Mouse (Mus musculus): ENCODE results near the gene Snph. TPM values are rescaled to one million over a fixed set of nuclear protein-coding genes. Genes with fewer than 3 reads are reported as not detected.

Gene Snph
- total and polyA plus RNA-seq, 3 experiments: not detected

GRCm38 (mm10) chr2:151562930-151563921, 69.2 kb downstream of the Snph start:
- TF ChIP-seq TCF12 (IDR thresholded peaks at IDR 0.05; ENCODE audit: low read depth, low read length) (0 out of 2 replicates have a peak, but pooled peaks have one; percentile 19), MEF2A (IDR thresholded peaks at IDR 0.05; ENCODE audit: borderline replicate concordance, low read depth, low read length) (no peak), ZC3H11A (IDR thresholded peaks at IDR 0.05; ENCODE audit: low read depth, low read length) (no peak), ZMIZ1 (IDR thresholded peaks at IDR 0.05; ENCODE audit: low read depth, low read length) (no peak), MXI1 (IDR thresholded peaks at IDR 0.05; ENCODE audit: low read depth, low read length) (peak; percentile 47; the same call in 1 of the 2 replicates), SMC3 (IDR thresholded peaks at IDR 0.05; ENCODE audit: low read depth, low read length) (no peak), TBP (conservative IDR thresholded peaks at IDR 0.05; ENCODE audit: low read depth, low read length) (no peak), BHLHE40 (IDR thresholded peaks at IDR 0.05; ENCODE audit: low read depth, low read length) (0 out of 2 replicates have a peak, but pooled peaks have one; percentile 15), MAZ (IDR thresholded peaks at IDR 0.05; ENCODE audit: low read depth, low read length) (no peak), KAT2A (IDR thresholded peaks at IDR 0.05; ENCODE audit: insufficient replicate concordance, low read length) (no peak), JUND (conservative IDR thresholded peaks at IDR 0.05; ENCODE audit: low read depth, low read length) (peak; percentile 15; the same call in 1 of the 2 replicates), HCFC1 (IDR thresholded peaks at IDR 0.05; ENCODE audit: low read depth, low read length) (no peak), POLR2A (IDR thresholded peaks at IDR 0.05; ENCODE audit: low read depth, low read length) (peak; percentile 25; the same call in 1 of the 2 replicates), JUN (IDR thresholded peaks at IDR 0.05; ENCODE audit: insufficient read depth, low read depth, low read length) (peak; percentile 10; the same call in 1 of the 2 replicates), UBTF (IDR thresholded peaks at IDR 0.05; ENCODE audit: low read depth, low read length) (no peak), E2F4 (IDR thresholded peaks at IDR 0.05; ENCODE audit: insufficient replicate concordance, low read depth, low read length) (no peak), NELFE (IDR thresholded peaks at IDR 0.05; ENCODE audit: low read depth, low read length) (no peak), SIN3A (IDR thresholded peaks at IDR 0.05; ENCODE audit: low read length) (peak; percentile 42; the same call in 1 of the 2 replicates), ZKSCAN1 (IDR thresholded peaks at IDR 0.05; ENCODE audit: borderline replicate concordance, low read depth, low read length) (no peak), USF1 (IDR thresholded peaks at IDR 0.05; ENCODE audit: low read depth, low read length) (no peak), ELF1 (IDR thresholded peaks at IDR 0.05; ENCODE audit: low read depth, low read length) (peak; percentile 72), MAFK (IDR thresholded peaks at IDR 0.05; ENCODE audit: insufficient replicate concordance, low read length) (0 out of 2 replicates have a peak, but pooled peaks have one; percentile 54), CHD1 (IDR thresholded peaks at IDR 0.05; ENCODE audit: low read depth, low read length) (no peak), GABPA (IDR thresholded peaks at IDR 0.05; ENCODE audit: insufficient replicate concordance, low read depth, low read length) (no peak), EP300 (IDR thresholded peaks at IDR 0.05; ENCODE audit: low read length) (peak; percentile 92), CTCF (conservative IDR thresholded peaks at IDR 0.05 in 1 of 2, IDR thresholded peaks at IDR 0.05 in 1 of 2; ENCODE audit: low read depth in 2 of 2, low read length in 2 of 2) (no peak), IRF4 (IDR thresholded peaks at IDR 0.05; ENCODE audit: low read depth, low read length) (peak; percentile 84), CHD2 (IDR thresholded peaks at IDR 0.05; ENCODE audit: low read length) (no peak), ZNF384 (IDR thresholded peaks at IDR 0.05; ENCODE audit: low read depth, low read length) (no peak), MAX (IDR thresholded peaks at IDR 0.05; ENCODE audit: low read length) (0 out of 2 replicates have a peak, but pooled peaks have one; percentile 27), RAD21 (IDR thresholded peaks at IDR 0.05; ENCODE audit: low read depth, low read length) (no peak), POLR2AphosphoS2 (IDR thresholded peaks at IDR 0.05; ENCODE audit: low read depth, low read length) (no peak), PAX5 (IDR thresholded peaks at IDR 0.05; ENCODE audit: low read length) (no peak), ETS1 (conservative IDR thresholded peaks at IDR 0.05; ENCODE audit: low read depth, low read length) (peak; percentile 74)
- peaks cover 56 to 89% of the 10 kb centered on the region in 2 experiments for H3K36me3 ChIP-seq (replicated peaks in 1 of 2; ENCODE audit: control insufficient read depth in 1 of 2, insufficient read depth in 1 of 2, low read length in 1 of 2)
- no peak overlapping the region for H3K4me2 ChIP-seq (ENCODE audit: insufficient read depth, low read depth, poor library complexity, severe bottlenecking)
- H3K79me2 ChIP-seq (replicated peaks; ENCODE audit: control insufficient read depth, extremely low read depth, insufficient read depth, poor library complexity, severe bottlenecking): peaks cover 4% of the 10 kb centered on the region
- H3K9ac ChIP-seq (ENCODE audit: insufficient read depth, low read depth): no peak overlapping the region
- no peak overlapping the region for H3K4me3 ChIP-seq (replicated peaks in 1 of 3; ENCODE audit: low read depth in 2 of 3, low read length in 2 of 3, poor library complexity in 1 of 3)
- in situ Hi-C loops (cut with MboI; ENCODE audit: low pct_ligation_motif_present, low pct_unique_long_range_greater_than_20kb, low sequenced_read_pairs): no loop called here
- H3K4me1 ChIP-seq (ENCODE audit: control insufficient read depth in 1 of 2, insufficient read depth in 2 of 2): peaks cover 13 to 23% of the 10 kb centered on the region in 2 experiments
- H3K27me3 ChIP-seq (replicated peaks): no peaks in the 10 kb centered on the region
- peak overlapping the region; percentile 38 for H3K27ac ChIP-seq (ENCODE audit: insufficient read depth, low read depth)
- peak; percentile 63 for DNase-seq (ENCODE audit: extremely low read depth)
- H3K9me3 ChIP-seq (replicated peaks; ENCODE audit: low read length): no peaks in the 10 kb centered on the region
- dilution Hi-C loops (cut with MboI; ENCODE audit: extremely low pct_ligation_motif_present, extremely low pct_unique_long_range_greater_than_20kb, low sequenced_read_pairs): no loop called here

Data from CH12.LX (cell line).